Comparison of ENCODE assay signal across 11 mouse cellular contexts in the genomic region with DNA sequence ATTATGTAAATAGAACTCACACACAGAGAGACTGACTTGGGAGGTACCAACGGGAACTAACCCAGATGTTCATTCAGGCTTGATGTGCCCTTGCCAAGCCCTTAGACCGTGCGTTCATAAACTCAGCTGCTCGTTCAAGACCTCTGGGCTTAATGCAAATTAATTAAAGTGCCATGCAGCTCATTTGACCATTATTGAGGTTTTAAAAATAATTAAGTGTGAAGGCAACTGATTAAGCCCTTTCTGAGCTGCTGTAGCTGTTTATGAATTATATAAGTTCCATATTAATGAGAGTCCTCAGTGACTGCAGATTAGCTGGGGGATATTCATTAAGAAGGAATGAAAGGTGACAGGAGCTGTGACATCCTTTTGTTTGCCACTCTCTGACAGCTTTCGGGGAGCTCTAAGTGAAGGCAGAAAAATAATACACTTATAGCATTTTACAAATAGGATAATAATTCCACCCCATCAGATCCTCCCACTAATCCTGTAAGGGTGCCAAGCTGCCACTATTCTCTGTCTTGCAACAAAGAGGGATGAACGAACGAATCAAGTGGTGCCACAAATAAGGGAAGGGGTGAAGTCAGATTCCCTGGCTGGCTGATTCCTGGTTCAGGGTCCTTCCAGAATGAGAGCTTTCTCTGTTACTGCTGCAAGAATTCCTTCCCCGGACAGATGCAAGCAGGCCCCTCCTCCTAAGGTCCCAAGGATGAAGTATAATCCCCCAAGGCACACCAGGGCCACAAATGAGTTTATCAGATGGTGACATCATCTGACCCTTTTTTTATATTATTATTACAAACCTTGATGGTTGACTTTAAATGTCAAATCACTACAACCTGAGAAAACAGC.
DNase-seq lines count a peak whose midpoint lies in the region; ATAC-seq and TF ChIP-seq lines count a peak whose summit lies in the region.
"Had no signal": no experiment of that assay in that cellular context is flagged by ENCODE, and none has a peak within 500 bp of the region (broad histone marks: within the 10 kb centered on the region; RNA-seq: fewer than 3 reads in every experiment).

No protein-coding gene starts in this region.

- H3K4me3 ChIP-seq in liver, adult 2 months (ENCODE audit: insufficient read depth, low read depth, low read length): no peak overlapping the region
- no peak overlapping the region for H3K4me3 ChIP-seq in liver, postnatal 0 days (ENCODE audit: low read depth, low read length)
- no peak overlapping the region for H3K4me3 ChIP-seq in forebrain, embryonic 14.5 days (ENCODE audit: low read depth, low read length)
- H3K4me3 ChIP-seq in neural tube, embryonic 15.5 days (replicated peaks): no peak overlapping the region
- H3K4me3 ChIP-seq: liver, embryonic 13.5 days had no signal

- no peaks in the 10 kb centered on the region for H3K4me1 ChIP-seq in liver, adult 2 months (ENCODE audit: control insufficient read depth, insufficient read depth, low read length)
- H3K4me1 ChIP-seq in liver, postnatal 0 days (ENCODE audit: insufficient read depth): no peaks in the 10 kb centered on the region
- H3K4me1 ChIP-seq in forebrain, embryonic 14.5 days (ENCODE audit: control insufficient read depth, insufficient read depth, low read length): peaks cover 12% of the 10 kb centered on the region; the same call in 1 of the 2 replicates
- H3K4me1 ChIP-seq in neural tube, embryonic 15.5 days: peaks cover 18% of the 10 kb centered on the region
- H3K4me1 ChIP-seq: liver, embryonic 13.5 days had no signal

- no peaks in the 10 kb centered on the region for H3K79me2 ChIP-seq in liver, adult 2 months (ENCODE audit: control insufficient read depth, insufficient read depth, low read length)

- no peak for ATAC-seq in liver, postnatal 0 days
- peak; percentile 87 for ATAC-seq in forebrain, embryonic 14.5 days
- ATAC-seq in neural tube, embryonic 15.5 days (ENCODE audit: low FRiP score): peak; percentile 73

- no peaks in the 10 kb centered on the region for H3K36me3 ChIP-seq in liver, adult 2 months (ENCODE audit: control insufficient read depth, insufficient read depth, low read length)
- H3K36me3 ChIP-seq in liver, postnatal 0 days (replicated peaks; ENCODE audit: insufficient read depth, low read length): no peaks in the 10 kb centered on the region
- H3K36me3 ChIP-seq in forebrain, embryonic 14.5 days (ENCODE audit: control insufficient read depth, insufficient read depth, low read length): no peaks in the 10 kb centered on the region
- H3K36me3 ChIP-seq in neural tube, embryonic 15.5 days: no peaks in the 10 kb centered on the region
- H3K36me3 ChIP-seq: liver, embryonic 13.5 days had no signal

- no peak for TF ChIP-seq POLR2A in liver, adult 2 months (IDR thresholded peaks at IDR 0.05; ENCODE audit: extremely low read depth, insufficient read depth, low read length)

- no peak for TF ChIP-seq EP300 in liver, postnatal 0 days (IDR thresholded peaks at IDR 0.05; ENCODE audit: low read depth)

- TF ChIP-seq CTCF in liver, adult 2 months (IDR thresholded peaks at IDR 0.05; ENCODE audit: low read depth, low read length): no peak
- TF ChIP-seq CTCF in liver, postnatal 0 days (IDR thresholded peaks at IDR 0.05; ENCODE audit: low read depth): no peak

- no peak overlapping the region for H3K9ac ChIP-seq in liver, adult 2 months (ENCODE audit: low read depth, low read length)
- H3K9ac ChIP-seq in liver, postnatal 0 days (replicated peaks): no peak overlapping the region
- no peak overlapping the region for H3K9ac ChIP-seq in forebrain, embryonic 14.5 days (ENCODE audit: low read length)
- no peak overlapping the region for H3K9ac ChIP-seq in neural tube, embryonic 15.5 days (replicated peaks)
- H3K9ac ChIP-seq: liver, embryonic 13.5 days had no signal

- peak; percentile 49 for DNase-seq in liver, adult 2 months (ENCODE audit: extremely low read depth, low read depth, low spot score)
- no peak for DNase-seq in liver, postnatal 0 days
- peak; percentile 74 for DNase-seq in forebrain, embryonic 14.5 days (ENCODE audit: low spot score)
- DNase-seq in kidney, postnatal 10 days: peak; percentile 39
- DNase-seq in thymus, postnatal 14 days: no peak
- no peak for DNase-seq in frontal cortex, postnatal 36 days (ENCODE audit: low spot score in 2 of 2)
- DNase-seq in thymus, postnatal 4 days: no peak
- DNase-seq: layer of hippocampus, postnatal 36 days; liver, embryonic 13.5 days had no signal

- no peak overlapping the region for H3K27ac ChIP-seq in liver, adult 2 months (replicated peaks; ENCODE audit: insufficient read depth, low read depth, low read length)
- H3K27ac ChIP-seq in liver, postnatal 0 days (ENCODE audit: low read depth): no peak overlapping the region
- H3K27ac ChIP-seq in forebrain, embryonic 14.5 days (ENCODE audit: low read depth, low read length): peak overlapping the region; percentile 63; the same call in 1 of the 2 replicates
- no peak overlapping the region for H3K27ac ChIP-seq in neural tube, embryonic 15.5 days (replicated peaks)
- H3K27ac ChIP-seq: liver, embryonic 13.5 days had no signal

- H3K4me2 ChIP-seq in liver, postnatal 0 days (ENCODE audit: low read depth, low read length): no peak overlapping the region
- no peak overlapping the region for H3K4me2 ChIP-seq in forebrain, embryonic 14.5 days (ENCODE audit: low read length)
- no peak overlapping the region for H3K4me2 ChIP-seq in neural tube, embryonic 15.5 days
- H3K4me2 ChIP-seq: liver, embryonic 13.5 days had no signal

- no peaks in the 10 kb centered on the region for H3K9me3 ChIP-seq in liver, postnatal 0 days (ENCODE audit: low read length)
- H3K9me3 ChIP-seq in forebrain, embryonic 14.5 days (replicated peaks; ENCODE audit: control insufficient read depth, low read length): no peaks in the 10 kb centered on the region
- H3K9me3 ChIP-seq in neural tube, embryonic 15.5 days (replicated peaks): no peaks in the 10 kb centered on the region
- H3K9me3 ChIP-seq: liver, embryonic 13.5 days had no signal

- WGBS in liver, adult 2 months: 53% methylated on average over 8 of the region's 8 CpGs
- WGBS in liver, postnatal 0 days (ENCODE audit: insufficient replicate concordance): 59% methylated on average over 8 of the region's 8 CpGs
- WGBS in forebrain, embryonic 14.5 days: 6% methylated on average over 8 of the region's 8 CpGs
- WGBS in neural tube, embryonic 15.5 days: 18% methylated on average over 8 of the region's 8 CpGs

- H3K27me3 ChIP-seq in liver, adult 2 months (ENCODE audit: control insufficient read depth, insufficient read depth, low read length): no peaks in the 10 kb centered on the region
- no peaks in the 10 kb centered on the region for H3K27me3 ChIP-seq in liver, postnatal 0 days (ENCODE audit: insufficient read depth, low read length)
- H3K27me3 ChIP-seq in forebrain, embryonic 14.5 days (replicated peaks; ENCODE audit: control insufficient read depth, insufficient read depth, low read length): no peaks in the 10 kb centered on the region
- H3K27me3 ChIP-seq in neural tube, embryonic 15.5 days (replicated peaks): no peaks in the 10 kb centered on the region
- H3K27me3 ChIP-seq: CH12.LX; liver, embryonic 13.5 days had no signal

Comparison
In these comparisons a context has a peak if more than half of its experiments do, and no peak if none do; other contexts are left out.
1. DNase-seq: peak in liver, adult 2 months (single experiment), forebrain, embryonic 14.5 days (single experiment) and kidney, postnatal 10 days (single experiment); none in liver, postnatal 0 days (single experiment), thymus, postnatal 14 days (single experiment), frontal cortex, postnatal 36 days (0 of 2) and thymus, postnatal 4 days (single experiment).